Mouse (Mus musculus): Measurements from ENCODE around the gene Mapk12.

DNA sequence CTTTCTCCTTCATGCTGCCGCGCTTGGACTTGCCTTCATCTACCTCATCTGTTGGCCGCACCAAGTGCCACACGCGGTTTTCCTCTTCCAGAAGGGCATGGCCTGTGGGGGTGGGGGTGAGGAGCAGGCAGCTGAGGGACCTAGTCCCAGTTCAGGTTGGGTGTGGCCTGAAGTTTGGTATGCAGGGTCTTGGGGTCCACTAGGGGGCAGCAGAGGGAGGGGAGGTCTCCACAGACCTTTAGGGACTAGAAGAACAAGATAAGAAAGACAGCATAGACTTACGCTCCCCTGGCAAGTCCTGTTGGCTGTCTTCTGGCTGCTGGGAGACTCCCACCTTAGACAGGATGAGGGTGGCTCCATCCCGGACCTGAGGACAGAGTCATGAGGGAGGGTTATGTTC is 17.5 kb upstream of the Mapk12 start:
- no peak for TF ChIP-seq GATA1 (IDR thresholded peaks at IDR 0.05; ENCODE audit: borderline replicate concordance, low read length)
- no peak for TF ChIP-seq FLI1 (IDR thresholded peaks at IDR 0.05; ENCODE audit: low read length)
